Comparison of ENCODE assay signal across 9 mouse cellular contexts in genomic region chr17:31456723-31457567, GRCm38 (mm10).
DNase-seq lines count a peak whose midpoint lies in the region; ATAC-seq and TF ChIP-seq lines count a peak whose summit lies in the region.
"Had no signal": no experiment of that assay in that cellular context is flagged by ENCODE, and none has a peak within 500 bp of the region (broad histone marks: within the 10 kb centered on the region; RNA-seq: fewer than 3 reads in every experiment).

No protein-coding gene starts in this region.

- H3K9ac ChIP-seq in embryonic facial prominence, embryonic 14.5 days (ENCODE audit: low read depth, low read length) = no peak overlapping the region
- peak overlapping the region; percentile 24; the same call in 1 of the 2 replicates for H3K9ac ChIP-seq in intestine, embryonic 16.5 days (ENCODE audit: low read depth, low read length)
- no peak overlapping the region for H3K9ac ChIP-seq in lung, postnatal 0 days (replicated peaks; ENCODE audit: low read depth)
- H3K9ac ChIP-seq: liver, embryonic 13.5 days had no signal

- peak; percentile 18; the same call in 1 of the 2 replicates for TF ChIP-seq CTCF in lung, postnatal 0 days (IDR thresholded peaks at IDR 0.05)

- H3K9me3 ChIP-seq in embryonic facial prominence, embryonic 14.5 days (ENCODE audit: control insufficient read depth, low read length) = no peaks in the 10 kb centered on the region
- H3K9me3 ChIP-seq in embryonic facial prominence, embryonic 10.5 days = no peaks in the 10 kb centered on the region
- H3K9me3 ChIP-seq in intestine, embryonic 16.5 days (ENCODE audit: control insufficient read depth, low read length) = no peaks in the 10 kb centered on the region
- H3K9me3 ChIP-seq in lung, postnatal 0 days (ENCODE audit: low read length) = no peaks in the 10 kb centered on the region
- H3K9me3 ChIP-seq: liver, embryonic 13.5 days had no signal

- peak; percentile 47 for DNase-seq in embryonic facial prominence, embryonic 14.5 days (ENCODE audit: low spot score)
- no peak for DNase-seq in embryonic facial prominence, embryonic 10.5 days (ENCODE audit: low spot score)
- peak; percentile 74 for DNase-seq in urinary bladder, postnatal 14 days (ENCODE audit: low spot score)
- no peak for DNase-seq in urinary bladder, postnatal 25 days (ENCODE audit: low spot score)
- DNase-seq in lung, postnatal 0 days (ENCODE audit: low spot score) = peak; percentile 93
- DNase-seq in spleen, postnatal 10 days (ENCODE audit: low spot score in 2 of 2) = no peak
- DNase-seq: liver, embryonic 13.5 days had no signal

- H3K27me3 ChIP-seq in embryonic facial prominence, embryonic 14.5 days (replicated peaks; ENCODE audit: control insufficient read depth, insufficient read depth, low read length) = no peaks in the 10 kb centered on the region
- no peaks in the 10 kb centered on the region for H3K27me3 ChIP-seq in embryonic facial prominence, embryonic 10.5 days (replicated peaks; ENCODE audit: low read depth, poor library complexity, severe bottlenecking)
- no peaks in the 10 kb centered on the region for H3K27me3 ChIP-seq in intestine, embryonic 16.5 days (replicated peaks; ENCODE audit: control insufficient read depth, insufficient read depth, low read length)
- H3K27me3 ChIP-seq in lung, postnatal 0 days (replicated peaks; ENCODE audit: insufficient read depth, low read length) = no peaks in the 10 kb centered on the region
- H3K27me3 ChIP-seq: liver, embryonic 13.5 days had no signal

- peak; percentile 32 for TF ChIP-seq EP300 in lung, postnatal 0 days (IDR thresholded peaks at IDR 0.05)

- H3K36me3 ChIP-seq in embryonic facial prominence, embryonic 14.5 days (ENCODE audit: control insufficient read depth, insufficient read depth, low read length) = 0 out of 2 replicates have a peak, but pooled peaks cover 11% of the 10 kb centered on the region
- H3K36me3 ChIP-seq in embryonic facial prominence, embryonic 10.5 days (replicated peaks) = peaks cover 18% of the 10 kb centered on the region
- peaks cover 21% of the 10 kb centered on the region for H3K36me3 ChIP-seq in intestine, embryonic 16.5 days (ENCODE audit: control insufficient read depth, insufficient read depth, low read length)
- no peaks in the 10 kb centered on the region for H3K36me3 ChIP-seq in lung, postnatal 0 days (ENCODE audit: insufficient read depth, low read length)
- H3K36me3 ChIP-seq: liver, embryonic 13.5 days had no signal

- 61% methylated on average over 18 of the region's 18 CpGs for WGBS in embryonic facial prominence, embryonic 14.5 days
- WGBS in embryonic facial prominence, embryonic 10.5 days = 83% methylated on average over 18 of the region's 18 CpGs
- 59% methylated on average over 18 of the region's 18 CpGs for WGBS in intestine, embryonic 16.5 days
- 45% methylated on average over 18 of the region's 18 CpGs for WGBS in lung, postnatal 0 days

- H3K27ac ChIP-seq in embryonic facial prominence, embryonic 14.5 days (replicated peaks; ENCODE audit: low read depth, low read length) = no peak overlapping the region
- no peak overlapping the region; the same call in 1 of the 2 replicates for H3K27ac ChIP-seq in embryonic facial prominence, embryonic 10.5 days (replicated peaks)
- peak overlapping the region; percentile 70 for H3K27ac ChIP-seq in intestine, embryonic 16.5 days (ENCODE audit: low read length)
- peak overlapping the region; percentile 68 for H3K27ac ChIP-seq in lung, postnatal 0 days (ENCODE audit: low read length)
- H3K27ac ChIP-seq: liver, embryonic 13.5 days had no signal

- no peak overlapping the region for H3K4me2 ChIP-seq in embryonic facial prominence, embryonic 14.5 days (ENCODE audit: low read depth, low read length)
- no peak overlapping the region for H3K4me2 ChIP-seq in intestine, embryonic 16.5 days (ENCODE audit: low read depth, low read length)
- no peak overlapping the region for H3K4me2 ChIP-seq in lung, postnatal 0 days (replicated peaks; ENCODE audit: low read depth, low read length)
- H3K4me2 ChIP-seq: liver, embryonic 13.5 days had no signal

- no peak; the same call in 1 of the 2 replicates for ATAC-seq in embryonic facial prominence, embryonic 14.5 days (ENCODE audit: low read depth)
- ATAC-seq in intestine, embryonic 16.5 days = peak; percentile 53
- peak; percentile 83 for ATAC-seq in lung, postnatal 0 days
- no peak; the same call in 1 of the 2 replicates for ATAC-seq in erythroblast, adult 5-6 weeks (replicated peaks; ENCODE audit: low FRiP score, poor library complexity, severe bottlenecking)

- no peaks in the 10 kb centered on the region for H3K4me1 ChIP-seq in embryonic facial prominence, embryonic 14.5 days (ENCODE audit: control insufficient read depth, insufficient read depth, low read length)
- peaks cover 20% of the 10 kb centered on the region for H3K4me1 ChIP-seq in embryonic facial prominence, embryonic 10.5 days
- peaks cover 45% of the 10 kb centered on the region for H3K4me1 ChIP-seq in intestine, embryonic 16.5 days (ENCODE audit: control insufficient read depth, insufficient read depth, low read length)
- no peaks in the 10 kb centered on the region for H3K4me1 ChIP-seq in lung, postnatal 0 days (ENCODE audit: insufficient read depth, low read depth, low read length)

- H3K4me3 ChIP-seq in embryonic facial prominence, embryonic 14.5 days (ENCODE audit: low read depth, low read length) = no peak overlapping the region
- no peak overlapping the region for H3K4me3 ChIP-seq in embryonic facial prominence, embryonic 10.5 days
- no peak overlapping the region for H3K4me3 ChIP-seq in intestine, embryonic 16.5 days (ENCODE audit: low read length)
- H3K4me3 ChIP-seq in lung, postnatal 0 days (ENCODE audit: low read depth, low read length) = no peak overlapping the region
- H3K4me3 ChIP-seq: liver, embryonic 13.5 days had no signal

Comparison
In these comparisons a context has a peak if more than half of its experiments do, and no peak if none do; other contexts are left out.
1. DNase-seq: peak in embryonic facial prominence, embryonic 14.5 days (single experiment), urinary bladder, postnatal 14 days (single experiment) and lung, postnatal 0 days (single experiment); none in embryonic facial prominence, embryonic 10.5 days (single experiment), urinary bladder, postnatal 25 days (single experiment) and spleen, postnatal 10 days (0 of 2).
2. ATAC-seq: peak in intestine, embryonic 16.5 days (single experiment) and lung, postnatal 0 days (single experiment); none in embryonic facial prominence, embryonic 14.5 days (single experiment) and erythroblast, adult 5-6 weeks (single experiment).
3. H3K27ac ChIP-seq: peak in intestine, embryonic 16.5 days (single experiment) and lung, postnatal 0 days (single experiment); none in embryonic facial prominence, embryonic 14.5 days (single experiment) and embryonic facial prominence, embryonic 10.5 days (single experiment).